Mouse (Mus musculus): ENCODE measurements at regions not wholly inside any gene's neighbourhood (a gene's known extent, or its start where the extent isn't known, plus 50 kb on each side); places are given as distances from the start of the nearest gene placed in this dataset.
A peak's percentile ranks its signal among the peaks of the same experiment; 100 is the strongest.
"Not testable (repeated sequence)": the region's sequence is repeated elsewhere in the genome, so short reads cannot be mapped to it uniquely, and the experiment has no call there.

DNA sequence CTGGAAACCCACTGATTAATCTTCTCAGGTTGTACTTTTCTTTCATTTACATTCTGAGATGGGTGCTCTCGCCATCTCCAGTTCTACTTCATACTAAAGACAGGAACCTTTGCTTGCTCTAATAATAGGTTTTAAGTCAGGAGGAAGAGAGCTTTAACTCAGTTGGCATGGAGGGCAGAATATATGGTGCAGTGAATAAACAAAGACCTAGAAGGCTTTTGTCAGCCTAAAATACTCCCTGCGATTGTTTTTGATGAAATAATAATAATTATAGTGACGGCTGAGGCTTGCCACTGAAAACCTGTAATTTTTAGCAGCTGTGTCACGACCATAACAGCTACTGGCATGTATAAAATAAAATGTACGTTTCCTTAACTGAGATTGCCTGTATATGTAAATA is 327.9 kb upstream of the Cwc22 start:
- no peak for DNase-seq

DNA sequence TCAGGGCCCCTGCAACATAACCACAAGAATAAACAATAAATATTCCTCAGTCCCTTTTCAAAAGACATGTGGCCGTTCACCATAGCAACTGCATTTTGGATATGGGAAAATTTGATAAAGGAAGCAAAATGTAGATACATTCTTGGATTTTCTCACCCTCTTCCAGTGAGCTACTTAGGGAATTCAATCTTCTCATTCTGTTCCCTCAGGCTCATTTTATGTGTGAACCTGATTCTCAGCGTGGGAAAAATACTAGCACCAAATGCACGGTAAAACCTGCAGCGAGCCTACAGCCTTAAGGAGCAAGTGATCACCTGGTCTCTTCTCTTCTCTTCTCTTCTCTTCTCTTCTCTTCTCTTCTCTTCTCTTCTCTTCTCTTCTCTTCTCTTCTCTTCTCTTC is 322.5 kb upstream of the Cwc22 start:
- no peak for DNase-seq

DNA sequence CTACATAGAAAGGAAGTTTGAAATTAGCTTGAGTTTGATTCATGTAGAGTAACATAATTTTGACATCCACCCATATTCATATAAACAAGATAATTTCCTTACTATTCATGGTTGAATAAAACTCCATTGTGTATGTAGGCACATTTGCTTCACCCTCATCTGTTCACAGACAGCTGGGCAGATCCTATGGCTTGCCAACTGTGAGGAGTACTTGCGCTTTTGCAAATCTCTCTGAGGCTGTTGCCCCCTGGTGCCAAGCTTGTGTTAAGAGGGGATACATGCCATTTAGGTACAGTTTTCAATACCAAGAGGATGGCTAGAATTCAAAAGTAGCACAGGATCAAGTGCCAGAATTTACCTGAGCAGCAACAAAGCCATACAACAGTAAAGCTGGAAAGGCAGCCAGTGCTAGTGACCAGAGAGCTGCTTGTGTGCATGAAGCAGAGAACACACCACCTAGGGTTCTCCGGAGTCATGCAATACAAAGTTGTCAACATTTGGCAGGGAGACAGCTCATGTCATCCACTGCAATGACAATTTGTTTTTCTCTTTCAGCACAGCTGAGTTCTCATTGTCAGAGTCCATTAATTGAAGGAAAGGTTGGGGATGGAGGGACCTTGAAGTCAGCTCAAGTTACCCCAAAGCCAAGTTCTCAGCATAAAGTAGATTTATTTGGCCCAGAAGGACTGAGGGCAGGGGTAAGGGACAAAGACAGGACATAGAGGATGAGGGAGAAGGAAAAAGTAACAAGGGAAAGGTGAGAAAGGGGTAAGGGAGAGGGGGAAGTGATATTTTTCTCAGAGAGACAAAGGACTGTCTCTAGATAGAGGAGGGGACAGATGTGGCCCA is 321.6 kb upstream of the Cwc22 start:
- no peak for DNase-seq

DNA sequence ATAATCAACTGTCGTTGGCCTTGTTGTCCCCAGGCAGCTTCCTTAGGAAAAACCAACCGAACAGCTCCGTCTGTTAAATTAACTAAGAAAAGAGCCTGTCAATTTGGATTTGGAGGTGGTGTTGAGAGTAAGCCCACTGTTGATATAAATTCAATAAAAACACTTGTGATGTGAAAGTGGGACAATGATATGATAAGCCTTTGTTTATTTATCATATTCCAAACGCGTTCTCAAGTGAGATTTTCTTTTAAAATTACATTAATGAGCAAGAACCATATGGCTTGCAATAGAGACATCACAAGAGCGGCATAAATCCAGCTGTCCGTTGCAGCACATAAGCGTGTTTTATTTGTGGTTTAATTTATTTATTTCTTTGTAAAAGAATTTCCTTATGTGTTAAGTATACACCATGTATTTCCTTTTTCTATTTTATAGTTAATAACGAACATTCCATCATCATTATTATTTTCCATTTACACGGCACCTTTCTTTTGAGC is 307.5 kb upstream of the Cwc22 start:
- DNase-seq = no peak

DNA sequence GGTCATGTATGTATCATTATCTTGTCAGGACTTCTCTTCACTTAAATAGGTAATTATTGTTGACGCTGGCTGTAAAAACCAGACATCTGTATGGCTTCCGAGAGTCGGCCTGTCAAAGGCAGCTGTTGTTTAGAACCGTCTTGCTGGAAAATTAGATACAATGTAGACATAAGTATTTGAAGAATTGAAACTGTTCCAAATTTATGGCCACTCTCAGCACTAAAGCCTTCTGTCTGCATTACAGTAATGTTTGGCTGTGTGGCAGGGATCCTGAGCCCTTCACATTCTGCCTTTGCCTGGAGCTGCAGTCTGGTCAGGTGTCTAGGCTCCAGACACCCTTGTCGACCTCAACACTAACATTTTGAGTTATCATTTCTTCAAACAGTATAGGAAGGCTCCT is 300.2 kb upstream of the Cwc22 start:
- no peak for DNase-seq

DNA sequence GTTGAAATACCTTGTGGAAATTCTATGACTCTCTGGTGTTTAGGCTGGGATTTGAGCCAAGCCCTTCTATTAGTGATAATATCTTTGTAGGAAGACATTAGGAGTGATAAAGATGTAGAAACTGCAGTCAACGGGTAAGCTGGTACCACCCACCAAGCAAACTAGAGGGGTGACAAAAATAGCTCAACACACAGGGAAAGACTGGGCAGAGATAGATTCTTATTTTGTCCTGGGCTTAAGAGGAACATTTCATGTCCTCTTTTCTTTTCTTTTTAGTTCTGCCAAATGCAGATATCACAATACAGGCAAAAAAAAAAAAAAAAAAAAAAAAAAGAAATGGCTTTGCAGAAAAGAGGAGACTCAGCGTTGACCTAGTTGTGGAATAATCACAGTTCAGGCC is 294.1 kb upstream of the Cwc22 start:
- DNase-seq = no peak

DNA sequence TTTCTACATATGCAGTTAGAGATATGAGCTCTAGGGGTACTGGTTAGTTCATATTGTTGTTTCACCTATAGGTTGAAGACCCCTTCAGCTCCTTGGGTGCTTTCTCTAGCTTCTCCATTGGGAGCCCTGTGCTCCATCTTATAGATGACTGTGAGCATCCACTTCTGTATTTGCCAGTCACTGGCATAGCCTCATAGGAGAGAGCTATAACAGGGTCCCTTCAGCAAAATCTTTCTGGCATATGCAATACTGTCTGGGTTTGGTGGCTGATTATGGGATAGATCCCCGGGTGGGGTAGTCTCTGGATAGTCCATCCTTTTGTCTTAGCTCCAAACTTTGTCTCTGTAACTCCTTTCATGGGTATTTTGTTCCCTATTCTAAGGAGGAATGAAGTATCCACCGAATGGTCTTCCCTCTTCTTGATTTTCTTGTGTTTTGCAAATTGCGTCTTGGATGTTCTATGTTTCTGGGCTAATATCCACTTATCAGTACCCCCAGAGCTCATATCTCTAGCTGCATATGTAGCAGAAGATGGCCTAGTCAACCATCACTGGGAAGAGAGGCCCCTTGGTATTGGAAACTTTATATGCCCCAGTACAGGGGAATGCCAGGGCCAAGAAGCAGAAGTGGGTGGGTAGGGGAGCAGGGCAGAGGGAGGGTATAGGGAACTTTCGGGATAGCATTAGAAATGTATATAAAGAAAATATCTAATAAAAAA is 279.4 kb upstream of the Cwc22 start:
- not testable (repeated sequence) for DNase-seq

DNA sequence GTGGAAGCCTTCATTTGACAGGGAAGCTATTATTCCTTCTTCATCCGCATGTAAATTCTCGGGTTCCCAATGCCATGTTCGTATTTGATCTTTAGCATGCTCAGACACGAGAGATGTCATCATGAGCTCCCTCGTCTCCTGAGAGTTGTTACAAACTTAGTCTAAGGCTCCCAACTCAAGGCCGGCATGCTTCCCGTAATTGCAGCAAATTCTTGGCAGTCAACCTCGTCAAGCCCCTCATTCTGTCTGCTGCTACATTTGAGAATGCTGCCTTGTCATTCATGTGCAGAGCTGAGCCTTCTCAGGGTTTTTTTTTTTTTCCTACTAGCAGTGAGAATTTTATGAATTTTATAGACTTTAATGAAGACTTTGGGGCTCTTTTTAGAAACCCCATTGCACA is 268.3 kb upstream of the Cwc22 start:
- DNase-seq = no peak

DNA sequence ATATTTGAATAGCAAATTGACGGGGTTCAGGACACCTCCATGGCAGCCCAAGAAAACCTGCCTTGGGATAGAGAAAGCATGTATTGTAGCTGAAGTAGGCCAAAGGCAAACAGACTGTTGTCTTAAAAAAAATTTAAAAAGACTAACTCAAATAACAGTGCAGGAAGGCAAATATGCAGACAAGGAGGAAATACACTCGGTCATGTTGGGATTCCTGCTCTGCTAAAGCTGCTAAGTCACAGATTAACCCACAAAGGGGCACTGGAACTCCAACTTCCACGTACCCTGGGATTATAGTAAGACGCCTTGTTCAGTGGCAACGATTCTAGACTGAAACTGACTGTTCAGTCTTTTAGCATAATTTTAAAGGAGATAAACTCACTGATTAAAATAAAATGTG is 258.9 kb upstream of the Cwc22 start:
- DNase-seq = peak; percentile 41

DNA sequence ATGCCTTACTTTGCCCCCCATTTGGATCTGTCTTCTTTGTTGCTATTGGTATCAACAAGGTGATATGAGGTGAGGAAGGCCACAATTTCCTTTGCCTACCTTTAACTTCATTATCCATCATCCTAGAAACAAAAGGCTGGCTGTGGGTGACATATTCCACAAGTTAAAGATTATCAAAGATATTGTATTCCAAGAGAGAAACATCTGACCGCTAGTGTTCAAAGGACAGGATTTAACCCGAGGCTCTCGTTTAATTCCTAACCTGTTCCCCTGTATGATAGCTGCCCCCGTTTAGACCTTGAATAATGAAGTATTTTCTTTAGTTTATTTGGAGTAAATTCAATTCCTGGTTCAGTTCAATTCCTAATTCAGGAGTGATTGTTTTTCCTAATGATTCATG is 249.8 kb upstream of the Cwc22 start:
- DNase-seq = peak; percentile 70

DNA sequence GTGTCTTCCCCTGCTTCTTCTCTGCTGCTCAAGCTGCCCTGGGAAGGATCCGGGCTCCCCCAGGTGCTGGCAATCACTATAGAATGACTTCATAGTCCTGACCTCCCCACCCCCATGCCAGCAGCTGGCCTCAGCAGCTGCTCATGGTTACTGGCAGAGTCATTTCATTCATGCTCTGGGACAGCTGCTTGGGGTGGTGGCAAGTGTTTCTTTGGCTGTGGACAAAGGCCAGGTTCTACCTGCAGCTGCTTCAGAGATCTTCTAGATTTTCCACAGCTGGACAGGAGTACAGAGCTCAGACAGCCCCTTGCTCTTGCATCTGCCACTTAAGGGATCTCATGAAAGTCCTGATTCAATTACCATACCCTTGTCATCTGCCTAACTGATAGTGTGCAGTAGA is 243.4 kb upstream of the Cwc22 start:
- no peak for DNase-seq

DNA sequence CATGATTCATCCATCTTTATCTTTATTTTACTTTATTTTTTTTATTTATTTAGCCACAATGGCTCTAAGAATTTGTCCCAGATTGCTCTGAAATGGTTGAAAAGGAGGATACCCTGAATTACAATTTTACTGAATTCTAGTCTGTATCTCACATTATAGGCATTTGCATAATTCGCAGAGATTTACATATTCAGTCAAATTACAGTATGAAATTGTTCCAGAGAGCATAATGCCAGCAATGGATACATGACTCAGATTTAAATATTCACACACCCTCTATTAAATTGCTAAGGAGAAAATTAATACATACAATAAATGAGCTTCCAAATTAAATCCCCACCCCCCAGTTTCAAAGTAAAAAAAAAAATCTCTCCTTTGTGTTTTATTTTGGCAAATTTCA is 238.8 kb upstream of the Cwc22 start:
- DNase-seq = no peak

DNA sequence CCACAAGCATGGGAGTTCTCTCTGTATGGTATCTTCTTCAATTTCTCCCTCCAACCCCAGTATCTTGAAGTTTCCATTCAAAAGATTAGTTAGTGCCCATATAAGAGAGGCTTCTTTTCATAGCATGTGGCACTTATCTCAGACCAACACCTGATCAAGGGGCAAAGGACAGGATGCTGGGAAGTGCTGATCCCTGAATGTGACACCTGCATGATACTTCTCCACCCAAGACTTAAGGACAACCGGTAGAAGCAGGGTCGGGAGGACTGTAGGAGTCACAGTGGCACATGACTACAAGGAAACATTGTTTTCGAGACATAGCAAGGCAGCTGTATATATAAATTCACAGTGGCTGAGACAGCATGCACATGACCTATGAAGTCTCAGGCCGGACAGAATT is 227.6 kb upstream of the Cwc22 start:
- no peak for DNase-seq

DNA sequence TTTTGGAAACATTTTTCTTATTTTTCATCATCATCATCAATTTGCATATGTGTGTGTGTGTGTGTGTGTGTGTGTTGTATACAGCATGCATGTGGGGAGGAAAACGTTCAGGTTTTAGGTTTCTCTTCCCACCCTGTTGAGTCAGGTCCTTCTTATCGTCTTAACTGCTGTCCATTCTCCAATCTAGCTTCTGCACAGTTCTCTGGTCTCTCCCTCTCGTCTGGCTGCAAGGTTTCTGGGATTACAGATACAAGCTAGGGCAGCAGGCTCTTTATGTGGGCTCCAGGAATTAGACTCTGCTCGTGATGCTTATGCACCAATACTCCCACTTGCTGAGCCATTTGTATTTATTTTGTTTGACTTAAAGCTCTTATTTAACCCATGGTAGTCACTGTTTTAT is 226.6 kb upstream of the Cwc22 start:
- no peak for DNase-seq

DNA sequence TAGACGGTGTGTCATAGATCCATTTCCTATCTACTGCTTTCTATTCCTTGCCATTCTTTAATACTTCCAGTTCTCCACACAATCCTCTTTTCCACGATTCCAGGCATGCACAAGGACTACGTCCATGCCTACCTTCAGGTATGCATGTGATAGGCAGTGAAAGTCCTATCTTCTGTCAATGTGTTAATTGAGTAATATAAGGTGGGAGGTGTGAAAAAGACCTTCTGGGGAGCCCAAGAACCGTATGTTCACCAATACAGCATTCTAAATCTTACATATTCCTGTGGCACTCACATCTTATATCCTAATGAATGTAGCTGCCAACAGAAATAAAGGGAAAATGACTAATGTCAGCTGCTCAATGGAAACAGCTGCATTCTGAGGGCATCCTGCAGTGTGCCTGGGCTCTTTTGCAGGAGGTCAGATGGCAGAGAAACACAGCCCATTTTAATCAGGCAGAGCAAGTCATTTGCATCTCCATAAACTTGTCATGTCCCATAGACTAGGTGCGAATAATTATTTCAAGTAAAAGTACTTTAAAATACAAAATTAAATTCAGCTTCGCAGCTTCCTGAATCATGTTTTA is 224.1 kb upstream of the Cwc22 start:
- no peak for DNase-seq

DNA sequence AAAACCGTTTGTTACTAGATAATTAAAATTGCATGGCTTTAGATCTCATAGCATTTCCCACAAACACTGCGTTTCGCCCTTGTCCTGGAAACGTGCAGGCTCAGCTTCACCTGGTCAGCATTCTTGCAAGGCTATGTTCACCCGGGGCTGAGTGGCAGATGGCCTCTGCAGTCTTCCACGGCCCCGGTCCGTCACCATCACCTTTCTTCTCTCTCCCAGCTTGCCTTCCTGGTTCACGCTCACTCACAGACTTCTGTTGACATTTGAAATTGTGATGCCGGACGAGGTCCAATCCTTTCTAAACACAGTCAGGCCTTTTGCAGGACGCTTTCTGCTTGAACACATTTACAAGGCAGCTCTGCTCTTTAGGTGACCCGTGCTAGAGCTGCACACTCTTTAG is 219.3 kb upstream of the Cwc22 start:
- DNase-seq = no peak

DNA sequence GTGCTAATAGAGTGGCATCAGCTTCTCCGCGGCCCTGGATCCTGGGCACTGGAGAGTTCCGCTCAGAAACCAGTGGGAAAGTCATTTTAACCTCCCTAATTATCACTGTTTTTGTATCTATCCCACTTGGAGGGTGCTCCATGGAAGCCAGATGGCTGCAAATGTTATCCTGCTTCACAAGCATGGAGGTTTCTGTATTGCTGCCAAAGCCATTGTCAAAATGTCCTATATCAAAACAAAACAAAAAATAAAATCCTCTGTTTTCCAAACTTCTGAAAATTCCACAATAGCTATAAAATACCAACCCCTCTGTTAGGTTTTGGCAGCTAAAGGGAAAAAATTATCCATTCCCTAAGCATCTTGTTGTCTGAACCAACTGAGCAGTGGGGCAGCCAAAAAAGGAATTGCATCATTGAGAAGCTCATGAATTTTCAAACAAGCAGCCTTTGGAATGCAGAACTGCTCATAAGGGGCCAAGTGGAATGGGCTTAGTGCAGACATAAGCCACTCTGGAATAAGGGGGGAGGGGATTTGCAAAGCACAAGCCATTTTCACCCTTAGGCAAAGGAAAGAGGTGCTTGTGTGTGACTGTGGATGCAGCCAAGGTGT is 213.8 kb upstream of the Cwc22 start:
- DNase-seq = no peak

DNA sequence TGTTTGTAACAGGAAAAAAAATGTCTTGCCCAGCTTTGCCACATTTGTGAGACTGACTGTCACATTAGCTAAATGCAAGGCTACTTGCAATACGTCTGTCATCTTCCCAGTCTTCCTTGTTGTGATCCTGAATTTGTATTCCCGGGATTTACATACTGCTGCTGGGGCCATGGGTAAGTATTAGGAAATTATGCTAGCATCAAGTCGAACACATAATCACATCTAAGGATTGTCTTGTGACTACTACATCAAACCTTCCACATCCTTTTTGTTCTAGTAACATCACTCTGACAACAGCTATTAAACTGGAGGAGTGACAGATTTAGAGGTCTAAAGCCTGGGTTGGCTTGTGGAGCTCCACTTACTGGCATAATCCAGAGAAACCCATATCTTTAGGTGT is 164.2 kb upstream of the Cwc22 start:
- DNase-seq = no peak

DNA sequence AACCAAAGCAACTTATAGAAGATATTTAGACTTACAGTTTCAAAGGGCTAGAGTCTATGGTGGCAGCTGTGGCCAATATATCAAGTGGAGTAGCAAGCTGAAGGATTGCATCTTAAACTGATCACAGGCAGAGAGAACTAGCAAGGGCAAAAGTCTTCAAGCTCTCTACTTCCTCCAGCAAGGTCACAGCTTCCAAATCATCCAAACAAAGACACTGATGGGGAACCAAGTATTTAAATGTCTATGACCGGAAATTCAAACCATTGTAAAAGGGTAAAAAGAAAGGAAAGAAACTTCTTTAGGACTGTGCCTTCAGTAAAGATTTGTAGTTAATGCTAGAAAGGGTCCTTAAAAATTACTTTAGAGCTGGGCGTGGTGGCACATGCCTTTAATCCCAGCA is 149.4 kb upstream of the Cwc22 start:
- no peak for DNase-seq

DNA sequence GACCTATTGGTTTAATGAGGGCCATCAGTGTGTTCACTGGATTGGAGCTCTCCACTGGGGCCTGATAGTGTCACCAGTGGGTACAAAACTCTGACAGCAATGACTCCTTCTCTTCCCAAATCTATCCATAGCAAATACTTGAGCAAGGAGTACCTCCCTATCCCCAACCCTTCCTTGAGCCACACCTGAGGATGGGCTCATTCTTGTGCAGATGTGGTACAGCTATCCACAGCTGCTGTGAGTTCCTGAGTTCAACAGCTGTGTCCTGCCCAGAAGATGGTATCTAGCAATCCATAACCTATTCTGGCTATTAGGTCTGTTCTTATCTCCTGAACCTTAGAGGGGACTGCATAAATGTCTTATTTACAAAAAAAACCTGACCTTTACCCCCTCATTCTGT is 148.7 kb upstream of the Cwc22 start:
- no peak for DNase-seq

DNA sequence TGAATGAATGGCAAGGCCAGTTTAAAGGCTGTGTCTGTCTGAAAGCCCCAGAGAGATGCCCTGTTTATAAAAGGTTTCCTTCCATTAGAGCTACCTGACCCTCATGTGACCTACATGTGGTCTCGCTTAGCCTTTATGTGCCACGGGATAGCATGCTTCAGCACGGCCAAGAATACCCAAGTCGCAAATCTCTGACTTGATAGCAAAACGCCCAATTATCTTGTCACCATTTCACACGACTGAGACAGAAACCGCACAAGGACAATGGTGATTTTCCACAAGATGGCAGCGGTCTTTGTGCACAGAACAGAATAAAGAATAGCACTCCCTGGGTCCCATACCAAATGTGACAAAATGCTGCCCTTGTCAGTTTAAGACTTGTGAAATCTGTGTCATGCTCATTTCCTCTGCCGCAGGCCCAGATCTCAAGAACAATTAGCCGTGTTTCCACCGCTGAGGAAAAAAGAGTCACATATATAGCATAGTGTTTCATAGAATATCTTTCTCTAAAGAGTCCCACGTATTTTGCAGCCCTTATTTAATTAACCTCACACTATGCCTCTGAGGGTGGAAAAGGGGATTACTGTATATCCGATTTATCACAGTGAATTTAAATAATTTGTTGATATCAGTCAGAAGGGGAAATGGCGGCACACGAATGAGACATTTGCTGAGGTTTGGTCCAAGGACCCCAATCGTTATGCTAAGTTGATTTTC is 118.3 kb upstream of the Cwc22 start:
- no peak for DNase-seq

DNA sequence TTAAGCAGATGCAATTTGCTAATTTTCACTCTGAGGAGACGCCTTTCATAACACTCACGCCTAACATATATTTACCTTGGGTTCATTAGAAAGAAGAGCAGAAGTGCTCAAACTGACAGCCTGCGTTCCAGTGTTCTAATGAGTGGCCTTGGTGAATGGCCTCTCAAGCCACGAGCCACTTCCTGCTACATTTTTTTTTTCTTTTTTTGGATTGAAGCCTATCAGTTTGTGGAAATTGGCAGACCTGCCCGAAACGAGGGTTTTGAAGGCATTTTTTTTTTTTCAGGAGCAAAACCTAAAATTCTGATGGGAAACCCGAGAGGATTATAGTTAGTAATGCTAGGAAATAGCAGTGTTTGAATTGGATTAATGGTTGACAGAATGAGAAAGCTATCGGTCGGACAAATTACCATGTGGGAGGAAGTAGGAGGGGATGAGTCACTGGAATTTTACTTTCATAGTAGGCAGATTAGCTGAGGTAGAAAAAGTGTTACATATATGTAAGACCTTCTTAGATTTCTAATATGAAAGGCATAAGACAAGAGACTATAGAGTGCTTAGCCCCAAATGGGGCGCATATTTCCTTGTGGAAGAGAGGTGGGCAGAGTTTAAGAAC is 113.7 kb upstream of the Cwc22 start:
- DNase-seq = no peak

DNA sequence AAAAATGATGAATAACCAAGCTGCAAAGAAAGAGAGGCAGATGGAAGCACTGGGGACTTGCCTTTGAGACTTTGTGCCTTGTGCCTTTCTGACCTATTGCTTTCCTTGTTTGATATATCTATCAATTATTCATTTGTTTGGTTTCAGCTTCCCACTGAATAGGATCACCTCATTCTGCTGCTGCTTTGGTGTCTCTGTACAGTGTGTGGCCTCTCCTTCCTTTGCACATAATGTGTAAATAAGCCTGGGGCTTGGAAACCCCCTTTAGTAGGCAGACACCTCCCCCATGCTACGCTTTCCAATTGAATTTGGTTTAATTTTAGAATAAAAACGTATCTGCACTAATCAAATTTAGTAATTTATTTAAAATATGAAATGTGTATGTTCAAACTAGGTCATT is 112.8 kb upstream of the Cwc22 start:
- no peak for DNase-seq

Data from kidney, adult 9 months (tissue).